Mouse (Mus musculus) heart, embryonic 12.5 days (tissue): ENCODE measurements around the gene Hipk2. TPM values are rescaled to one million over a fixed set of nuclear protein-coding genes. Genes with fewer than 3 reads are reported as not detected.
A peak's percentile ranks its signal among the peaks of the same experiment; 100 is the strongest.

Experiments used
- ATAC-seq: fragments of 200-750 bp; cut with Nextera tagmentation; 2 replicates; pipeline ENCODE4 v1.8.0; 2017; ENCODE audit warnings: moderate TSS enrichment, moderate library complexity; ENCODE audit not compliant: insufficient number of reproducible peaks, low FRiP score
- H3K27ac ChIP-seq: fragments of 300-500 bp; sonication (generic); 2 replicates; pipeline ENCODE4 v1.5.1; 2016; ENCODE audit warnings: mild to moderate bottlenecking, moderate library complexity; ENCODE audit not compliant: poor library complexity, severe bottlenecking
- H3K27me3 ChIP-seq: fragments of 300-500 bp; sonication (generic); replicated peaks from 2 replicates; pipeline ENCODE4 v1.6.1; 2016; ENCODE audit warnings: mild to moderate bottlenecking, moderate library complexity
- H3K36me3 ChIP-seq: fragments of 300-500 bp; sonication (generic); 2 replicates; pipeline ENCODE4 v1.6.1; 2016; ENCODE audit warnings: mild to moderate bottlenecking, moderate library complexity
- H3K4me1 ChIP-seq: fragments of 300-500 bp; sonication (generic); replicated peaks from 2 replicates; pipeline ENCODE4 v1.6.1; 2016; ENCODE audit warnings: mild to moderate bottlenecking
- H3K4me2 ChIP-seq: fragments of 300-500 bp; sonication (generic); 2 replicates; pipeline ENCODE4 v1.6.1; 2016; ENCODE audit warnings: mild to moderate bottlenecking, moderate library complexity
- H3K4me3 ChIP-seq: fragments of 300-500 bp; sonication (generic); 2 replicates; pipeline ENCODE4 v1.5.1; 2016; ENCODE audit warnings: mild to moderate bottlenecking
- H3K9ac ChIP-seq: fragments of 300-500 bp; sonication (generic); 2 replicates; pipeline ENCODE4 v1.6.1; 2016; ENCODE audit warnings: mild to moderate bottlenecking, moderate library complexity
- H3K9me3 ChIP-seq: fragments of 300-500 bp; sonication (generic); replicated peaks from 2 replicates; pipeline ENCODE4 v1.6.1; 2016; ENCODE audit warnings: mild to moderate bottlenecking, moderate library complexity
- whole genome bisulfite sequencing: fragments of 180-500 bp; shearing (Covaris S2); methylation state at CpG from one replicate; pipeline ENCODE4 v1.1.7; 2016; 5-methylcytosine and 5-hydroxymethylcytosine counted together
- polyA plus RNA-seq: library from polyadenylated mRNA; unstranded; fragments of >200 nt; fragmentation: Nextera tagmentation; extraction: Ambion mirVana; gene quantifications from 2 replicates; pipeline ENCODE4 v1.2.1, GENCODE M21; 2016

Hipk2 gene
- polyA plus RNA-seq, 1 experiment from 2014 or later, result 12.5 TPM

DNA sequence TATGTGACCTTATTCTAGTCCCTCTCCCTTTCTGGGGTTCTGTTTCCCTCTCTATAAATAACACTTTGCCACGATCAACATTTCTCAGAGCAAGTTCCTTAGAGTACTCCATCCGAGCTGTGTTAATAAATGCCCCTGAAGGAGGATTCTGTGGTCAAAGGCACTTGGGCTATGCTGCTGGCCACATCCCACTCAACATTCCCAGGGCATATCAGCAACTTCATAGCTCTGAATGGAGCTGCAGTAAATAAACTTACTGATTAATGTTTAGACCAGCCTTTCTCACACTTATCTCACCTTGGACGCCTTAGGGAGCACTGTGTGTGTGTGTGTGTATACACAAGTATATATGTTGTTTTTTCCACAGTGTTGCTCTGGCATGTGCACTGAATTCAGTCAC, 41.5 kb upstream of the Hipk2 start:
- no peak overlapping the region for H3K27ac ChIP-seq

GRCm38 (mm10) chr6:38916571-38916970, 40.6 kb upstream of the Hipk2 start:
- H3K9me3 ChIP-seq, result no peaks in the 10 kb centered on the region
- peaks cover 47% of the 10 kb centered on the region for H3K4me1 ChIP-seq
- no peak; the same call in 1 of the 2 replicates for ATAC-seq
- H3K4me3 ChIP-seq, result no peak overlapping the region
- H3K9ac ChIP-seq, result no peak overlapping the region
- H3K27me3 ChIP-seq, result no peaks in the 10 kb centered on the region
- H3K27ac ChIP-seq, result no peak overlapping the region
- H3K4me2 ChIP-seq, result no peak overlapping the region
- H3K36me3 ChIP-seq, result no peaks in the 10 kb centered on the region
- WGBS, result 64% methylated on average over 4 of the region's 4 CpGs

More for the DNA sequence above, 41.5 kb upstream of the Hipk2 start:
- Histone ChIP-seq H3K4me3 (no peak overlapping the region), H3K4me1 (peaks cover 48% of the 10 kb centered on the region), H3K36me3 (no peaks in the 10 kb centered on the region), H3K27me3 (no peaks in the 10 kb centered on the region), H3K9me3 (no peaks in the 10 kb centered on the region), H3K9ac (no peak overlapping the region), H3K4me2 (no peak overlapping the region)
- WGBS, result 34% methylated on average over 3 of the region's 3 CpGs
- ATAC-seq, result no peak

DNA sequence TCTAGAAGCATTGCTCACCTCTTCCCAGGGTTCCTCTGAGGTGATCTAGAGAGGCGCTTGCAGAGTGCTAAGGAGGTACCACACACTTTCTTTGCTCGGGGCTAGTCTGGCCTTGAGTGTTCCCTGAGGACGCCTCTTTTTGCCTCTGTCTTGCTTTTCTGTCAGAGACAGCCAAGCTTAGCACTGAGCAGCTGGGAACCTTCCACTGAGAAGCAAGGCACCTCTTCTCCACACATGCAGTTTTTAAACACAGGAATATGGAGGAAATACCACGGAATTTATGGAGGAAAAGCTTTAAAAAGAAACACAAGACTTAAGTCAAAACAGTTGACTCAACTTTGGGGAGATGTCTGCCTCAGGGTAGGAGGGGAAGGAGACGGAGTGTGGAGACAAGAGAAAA, 39.8 kb upstream of the Hipk2 start:
- H3K4me2 ChIP-seq, result no peak overlapping the region
- H3K36me3 ChIP-seq, result no peaks in the 10 kb centered on the region
- H3K4me1 ChIP-seq, result peaks cover 47% of the 10 kb centered on the region
- H3K4me3 ChIP-seq, result no peak overlapping the region
- H3K27ac ChIP-seq, result no peak overlapping the region
- no peak for ATAC-seq
- H3K9ac ChIP-seq, result no peak overlapping the region
- no peaks in the 10 kb centered on the region for H3K27me3 ChIP-seq
- H3K9me3 ChIP-seq, result no peaks in the 10 kb centered on the region
- 74% methylated on average over 5 of the region's 5 CpGs for WGBS

DNA sequence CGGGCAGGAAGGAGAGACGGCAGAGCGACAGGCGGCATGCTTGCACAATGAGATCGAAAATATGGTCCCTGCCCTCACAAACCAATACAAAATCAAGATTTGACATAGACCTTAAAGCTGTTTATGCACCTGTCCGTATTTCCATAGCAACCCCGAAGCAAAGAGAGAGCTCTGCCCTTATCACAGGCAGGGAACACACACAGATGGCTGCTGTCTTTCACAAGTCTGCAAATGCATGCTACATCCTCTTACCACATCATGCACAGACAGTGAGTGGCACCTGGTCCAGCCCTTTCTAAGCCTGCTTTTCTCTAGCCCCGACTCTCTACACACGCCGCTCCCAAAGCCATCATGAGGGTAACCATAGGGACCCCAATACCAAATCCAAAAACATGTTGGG, 38.2 kb upstream of the Hipk2 start:
- no peak overlapping the region for H3K4me2 ChIP-seq
- WGBS, result 80% methylated on average over 10 of the region's 10 CpGs
- no peaks in the 10 kb centered on the region for H3K36me3 ChIP-seq
- no peak overlapping the region for H3K4me3 ChIP-seq
- H3K9me3 ChIP-seq, result no peaks in the 10 kb centered on the region
- peaks cover 54% of the 10 kb centered on the region for H3K4me1 ChIP-seq
- H3K9ac ChIP-seq, result no peak overlapping the region
- no peaks in the 10 kb centered on the region for H3K27me3 ChIP-seq
- no peak overlapping the region for H3K27ac ChIP-seq
- no peak for ATAC-seq

GRCm38 (mm10) chr6:38913386-38914042, 37.5 kb upstream of the Hipk2 start:
- Histone ChIP-seq H3K27me3 (no peaks in the 10 kb centered on the region), H3K4me3 (no peak overlapping the region), H3K27ac (no peak overlapping the region), H3K4me2 (no peak overlapping the region), H3K9ac (no peak overlapping the region), H3K4me1 (peaks cover 54% of the 10 kb centered on the region), H3K9me3 (no peaks in the 10 kb centered on the region), H3K36me3 (no peaks in the 10 kb centered on the region)
- no peak for ATAC-seq
- 63% methylated on average over 13 of the region's 13 CpGs for WGBS

- H3K4me2 ChIP-seq, result no peak overlapping the region
- H3K36me3 ChIP-seq, result no peaks in the 10 kb centered on the region
- H3K4me3 ChIP-seq, result no peak overlapping the region
- H3K27ac ChIP-seq, result no peak overlapping the region
- ATAC-seq, result no peak
- peaks cover 54% of the 10 kb centered on the region for H3K4me1 ChIP-seq
- no peaks in the 10 kb centered on the region for H3K27me3 ChIP-seq
- no peak overlapping the region for H3K9ac ChIP-seq
- H3K9me3 ChIP-seq, result no peaks in the 10 kb centered on the region
- 64% methylated on average over 9 of the region's 9 CpGs for WGBS
Observed at GRCm38 (mm10) chr6:38912845-38913244, 36.9 kb upstream of the Hipk2 start.

DNA sequence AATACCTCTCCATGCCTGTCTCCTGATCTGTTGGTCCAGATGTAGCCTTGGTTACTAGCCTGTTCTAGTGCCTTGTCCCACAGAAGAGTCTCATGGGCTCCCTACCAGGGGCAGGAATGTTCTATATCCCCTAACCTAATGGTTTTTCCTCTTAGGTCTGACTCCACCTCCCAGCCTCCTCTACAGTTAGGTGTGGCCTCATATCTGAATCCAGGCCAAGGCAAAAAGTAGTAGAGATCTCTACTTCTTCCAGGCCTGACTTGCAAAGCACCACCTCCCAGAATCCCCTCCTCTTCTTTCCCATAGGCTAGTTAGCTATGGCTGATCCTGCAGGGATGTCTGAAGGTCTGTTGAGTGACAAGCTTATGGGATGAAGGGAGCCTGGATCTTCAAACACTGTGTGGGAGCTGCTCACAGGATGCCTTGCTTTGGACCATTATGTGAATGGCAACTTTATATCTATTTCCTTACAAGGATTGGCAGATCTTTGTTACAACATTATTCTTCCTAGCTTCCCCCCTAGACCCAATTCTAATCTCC, 36.2 kb upstream of the Hipk2 start:
- Histone ChIP-seq H3K9me3 (no peaks in the 10 kb centered on the region), H3K27ac (no peak overlapping the region), H3K4me1 (peaks cover 47% of the 10 kb centered on the region), H3K9ac (no peak overlapping the region), H3K27me3 (no peaks in the 10 kb centered on the region), H3K4me2 (no peak overlapping the region), H3K4me3 (no peak overlapping the region), H3K36me3 (no peaks in the 10 kb centered on the region)
- ATAC-seq, result no peak

DNA sequence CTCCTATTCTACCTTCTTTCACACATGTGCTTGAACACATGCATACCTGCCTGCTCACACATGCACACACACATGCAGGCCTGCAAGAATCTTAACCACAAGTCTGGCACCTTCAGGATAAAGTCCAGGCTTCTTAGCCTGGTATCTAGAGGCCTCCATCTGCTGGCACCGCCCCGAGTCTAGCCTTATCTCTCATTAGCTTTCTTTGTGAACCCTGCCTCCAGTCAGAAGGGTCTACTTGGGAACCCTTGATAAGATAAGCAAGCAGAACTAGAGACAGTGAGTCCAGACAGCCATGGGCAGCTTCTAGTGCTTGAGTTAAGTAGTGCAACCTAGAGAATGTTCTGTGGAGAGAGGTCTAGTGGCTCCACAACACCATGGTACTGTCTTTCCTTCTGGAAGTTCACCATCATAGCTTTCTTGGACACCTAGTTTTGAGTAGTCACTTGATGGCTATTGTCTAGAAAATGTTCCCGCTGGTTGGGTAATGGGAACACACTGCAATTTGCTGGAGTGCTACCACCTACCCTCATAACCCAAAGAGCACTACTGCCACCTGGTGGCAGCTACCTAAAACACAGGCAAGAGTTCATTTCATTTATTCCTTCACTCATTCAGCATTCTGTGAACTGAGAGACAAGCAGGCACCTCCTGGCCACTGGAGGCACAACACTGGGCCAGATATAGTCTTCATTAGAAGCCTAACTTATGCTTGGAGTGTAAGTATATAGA, 35.0 kb upstream of the Hipk2 start:
- no peaks in the 10 kb centered on the region for H3K9me3 ChIP-seq
- no peaks in the 10 kb centered on the region for H3K27me3 ChIP-seq
- no peak overlapping the region for H3K4me2 ChIP-seq
- peaks cover 45% of the 10 kb centered on the region for H3K4me1 ChIP-seq
- 19% methylated on average over 3 of the region's 3 CpGs for WGBS
- H3K9ac ChIP-seq, result no peak overlapping the region
- H3K36me3 ChIP-seq, result no peaks in the 10 kb centered on the region
- H3K4me3 ChIP-seq, result no peak overlapping the region
- peak overlapping the region; percentile 29; the same call in 1 of the 2 replicates for H3K27ac ChIP-seq
- peak; percentile 88 for ATAC-seq

- Histone ChIP-seq H3K27me3 (no peaks in the 10 kb centered on the region), H3K4me2 (no peak overlapping the region), H3K4me3 (no peak overlapping the region), H3K9ac (no peak overlapping the region), H3K27ac (no peak overlapping the region), H3K4me1 (peaks cover 30% of the 10 kb centered on the region), H3K36me3 (no peaks in the 10 kb centered on the region), H3K9me3 (no peaks in the 10 kb centered on the region)
- ATAC-seq, result no peak
- 75% methylated on average over 6 of the region's 6 CpGs for WGBS
Observed at GRCm38 (mm10) chr6:38908401-38908800, 32.4 kb upstream of the Hipk2 start.

DNA sequence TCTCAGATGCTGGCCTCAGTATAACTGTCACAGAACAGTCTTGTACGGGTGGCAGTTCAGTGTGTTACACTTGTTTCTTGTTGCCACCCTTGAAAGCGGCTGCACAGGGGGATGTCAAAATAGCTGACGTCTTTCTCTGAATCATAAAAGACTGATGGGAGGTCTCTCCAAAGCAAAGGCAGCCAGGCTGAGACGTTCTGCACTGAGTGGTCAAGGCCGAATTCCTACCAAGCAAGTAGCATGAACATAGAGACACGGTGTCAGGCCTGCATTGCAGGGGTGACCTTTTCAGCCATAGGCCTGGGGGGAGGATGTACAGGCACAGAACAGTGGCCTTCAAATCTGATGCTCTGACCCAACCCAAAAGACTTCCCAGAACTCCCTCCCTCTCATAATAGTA, 30.0 kb upstream of the Hipk2 start:
- no peak for ATAC-seq
- 78% methylated on average over 6 of the region's 6 CpGs for WGBS

GRCm38 (mm10) chr6:38902820-38903439, 27.0 kb upstream of the Hipk2 start:
- H3K36me3 ChIP-seq, result no peaks in the 10 kb centered on the region
- H3K9me3 ChIP-seq, result no peaks in the 10 kb centered on the region
- H3K4me1 ChIP-seq, result peaks cover 4% of the 10 kb centered on the region; the same call in 1 of the 2 replicates
- H3K27ac ChIP-seq, result no peak overlapping the region
- H3K9ac ChIP-seq, result no peak overlapping the region
- no peak overlapping the region for H3K4me2 ChIP-seq
- H3K4me3 ChIP-seq, result no peak overlapping the region
- 87% methylated on average over 10 of the region's 10 CpGs for WGBS
- ATAC-seq, result no peak
- H3K27me3 ChIP-seq, result no peaks in the 10 kb centered on the region

More for the DNA sequence above, 30.0 kb upstream of the Hipk2 start:
- H3K9me3 ChIP-seq, result no peaks in the 10 kb centered on the region
- no peak overlapping the region for H3K4me3 ChIP-seq
- peaks cover 10% of the 10 kb centered on the region for H3K4me1 ChIP-seq
- no peak overlapping the region for H3K9ac ChIP-seq
- no peaks in the 10 kb centered on the region for H3K27me3 ChIP-seq
- no peaks in the 10 kb centered on the region for H3K36me3 ChIP-seq
- no peak overlapping the region for H3K4me2 ChIP-seq
- H3K27ac ChIP-seq, result no peak overlapping the region
